Mouse (Mus musculus) layer of hippocampus, postnatal 25 days (tissue): ENCODE data around the gene Zfp968. TPM values are rescaled to one million over a fixed set of nuclear protein-coding genes. Genes with fewer than 3 reads are reported as not detected.
"Not testable (repeated sequence)": the region's sequence is repeated elsewhere in the genome, so short reads cannot be mapped to it uniquely, and the experiment has no call there.

Experiments used
- DNase-seq, 2 experiments: peaks; one replicate each; pipeline ENCODE4 v3.0.0; 2022; ENCODE audit warnings: mixed read lengths in 2 of 2, low spot score in 1 of 2; ENCODE audit errors: extremely low spot score in 1 of 2
- total RNA-seq, 2 experiments: library from RNA; stranded (reverse); gene quantifications; 2 replicates each; pipeline ENCODE4 v1.2.3; 2021

Zfp968 gene
- 1 to 10 TPM; 5.4 to 5.7 TPM for total RNA-seq

DNA sequence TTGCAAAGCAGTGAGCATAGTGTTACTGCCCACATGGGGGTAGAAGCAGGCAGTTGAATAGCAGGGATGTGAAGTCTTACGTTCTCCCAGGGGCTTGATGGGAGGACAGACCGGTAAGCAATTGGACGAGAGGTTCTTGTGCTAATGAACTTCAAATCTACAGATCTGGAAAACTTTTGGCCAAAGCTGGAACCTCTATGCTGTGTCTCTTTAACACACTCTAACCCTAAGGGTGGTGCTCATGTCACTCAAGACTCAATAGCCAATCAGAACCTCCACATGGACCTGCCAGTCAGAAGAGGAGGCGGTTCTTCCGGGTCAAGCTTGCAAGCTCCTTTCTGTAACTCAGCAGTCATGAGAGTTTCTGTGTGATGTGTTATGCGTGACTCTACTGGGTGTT lies at the start of gene Zfp968:
Gene Zfp968, plus strand, starts transcription at position 301 of the 400 bp plus-strand sequence.
- not testable (repeated sequence) for DNase-seq

DNA sequence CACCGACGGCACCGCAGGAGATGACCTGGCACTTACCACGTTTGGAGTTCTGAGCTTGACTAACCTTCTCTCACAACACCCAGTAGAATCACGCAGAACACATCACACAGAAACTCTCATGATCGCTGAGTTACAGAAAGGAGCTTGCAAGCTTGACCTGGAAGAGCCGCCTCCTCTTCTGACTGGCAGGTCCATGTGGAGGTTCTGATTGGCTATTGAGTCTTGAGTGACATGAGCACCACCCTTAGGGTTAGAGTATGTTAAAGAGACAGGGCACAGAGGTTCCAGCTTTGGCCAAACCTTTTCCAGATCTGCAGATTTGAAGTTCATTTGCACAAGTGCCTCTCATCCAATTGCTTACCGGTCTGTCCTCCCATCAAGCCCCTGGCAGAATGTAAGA lies 34.1 kb upstream of the Zfp968 start, which contains the start of gene Gm4631:
Gene Gm4631, minus strand, starts transcription at position 101 of the 400 bp plus-strand sequence.
- not testable (repeated sequence) for DNase-seq

Other genes with a start within 250 kb of the Zfp968 start
- gene Gm14399, start 230.4 kb upstream of the Zfp968 start, total RNA-seq: 10 to 100 TPM; 17.2 to 24.2 TPM
- 1 to 10 TPM; 4.4 to 6.9 TPM for gene Gm14443, start 196.6 kb upstream of the Zfp968 start, total RNA-seq
- 100 to 1,000 TPM in 1 of 2 experiments, 10 to 100 TPM in 1; 87.6 to 114 TPM for gene Gm14391, start 165.5 kb upstream of the Zfp968 start, total RNA-seq
- 1 to 10 TPM; 4.2 to 4.9 TPM for gene Gm14440, start 97.3 kb upstream of the Zfp968 start, total RNA-seq
- gene Gm4631, start 34.2 kb upstream of the Zfp968 start, total RNA-seq: 10 to 100 TPM; 55.5 to 68.0 TPM
- gene Gm4724, start 63.4 kb downstream of the Zfp968 start, total RNA-seq: 10 to 100 TPM; 11.1 to 13.1 TPM
- gene Zfp965, start 97.5 kb downstream of the Zfp968 start, total RNA-seq: 1 to 10 TPM; 3.6 to 3.8 TPM